Mouse (Mus musculus): ENCODE measurements around the gene Ppp1r10. TPM values are rescaled to one million over a fixed set of nuclear protein-coding genes. Genes with fewer than 3 reads are reported as not detected.

Ppp1r10 gene
- total and polyA plus RNA-seq, 2 experiments from 2014 or later = 20.3 to 37.5 TPM

- no peaks in the 10 kb centered on the region for H3K9me3 ChIP-seq (ENCODE audit: low read length)
- no peak overlapping the region for H3K4me3 ChIP-seq (ENCODE audit: low read length)
- ATAC-seq = no peak
- no peak overlapping the region for H3K4me2 ChIP-seq (ENCODE audit: low read depth, low read length)
- H3K4me1 ChIP-seq (ENCODE audit: insufficient read depth, low read length) = no peaks in the 10 kb centered on the region
- no peak overlapping the region for H3K9ac ChIP-seq (replicated peaks; ENCODE audit: low read length)
- H3K27me3 ChIP-seq (ENCODE audit: insufficient read depth, low read length) = no peaks in the 10 kb centered on the region
- 75% methylated on average over 8 of the region's 8 CpGs for WGBS
- peaks cover 37% of the 10 kb centered on the region for H3K36me3 ChIP-seq (ENCODE audit: insufficient read depth, low read length)
- no peak overlapping the region for H3K27ac ChIP-seq
- TF ChIP-seq CTCF (IDR thresholded peaks at IDR 0.05; ENCODE audit: low read depth) = no peak
- no peak for DNase-seq (ENCODE audit: low spot score)
Observed at GRCm38 (mm10) chr17:35954665-35955064, 38.4 kb downstream of the Ppp1r10 start.

- no peak for TF ChIP-seq CTCF (IDR thresholded peaks at IDR 0.05; ENCODE audit: low read depth)
- H3K9me3 ChIP-seq (ENCODE audit: low read length) = no peaks in the 10 kb centered on the region
- no peak overlapping the region for H3K27ac ChIP-seq
- no peak for ATAC-seq
- H3K4me1 ChIP-seq (ENCODE audit: insufficient read depth, low read length) = no peaks in the 10 kb centered on the region
- DNase-seq (ENCODE audit: low spot score) = no peak
- H3K27me3 ChIP-seq (ENCODE audit: insufficient read depth, low read length) = no peaks in the 10 kb centered on the region
- no peak overlapping the region for H3K9ac ChIP-seq (replicated peaks; ENCODE audit: low read length)
- H3K4me2 ChIP-seq (ENCODE audit: low read depth, low read length) = no peak overlapping the region
- peaks cover 74% of the 10 kb centered on the region for H3K36me3 ChIP-seq (ENCODE audit: insufficient read depth, low read length)
- H3K4me3 ChIP-seq (ENCODE audit: low read length) = no peak overlapping the region
- 96% methylated on average over 15 of the region's 15 CpGs for WGBS
Observed at GRCm38 (mm10) chr17:35958533-35959223, 42.4 kb downstream of the Ppp1r10 start.

GRCm38 (mm10) chr17:35963279-35963678 is 47.0 kb downstream of the Ppp1r10 start:
- Histone ChIP-seq H3K27me3 (ENCODE audit: insufficient read depth, low read length) (no peaks in the 10 kb centered on the region), H3K36me3 (ENCODE audit: insufficient read depth, low read length) (peaks cover 53% of the 10 kb centered on the region), H3K4me2 (ENCODE audit: low read depth, low read length) (no peak overlapping the region), H3K4me1 (ENCODE audit: insufficient read depth, low read length) (0 out of 2 replicates have a peak, but pooled peaks cover 4% of the 10 kb centered on the region), H3K9ac (replicated peaks; ENCODE audit: low read length) (no peak overlapping the region), H3K27ac (no peak overlapping the region), H3K9me3 (ENCODE audit: low read length) (no peaks in the 10 kb centered on the region), H3K4me3 (ENCODE audit: low read length) (no peak overlapping the region)
- ATAC-seq (no peak), DNase-seq (ENCODE audit: low spot score) (no peak)
- WGBS = 87% methylated on average over 10 of the region's 10 CpGs
- TF ChIP-seq CTCF (IDR thresholded peaks at IDR 0.05; ENCODE audit: low read depth) = no peak

- no peak overlapping the region for H3K4me2 ChIP-seq (ENCODE audit: low read depth, low read length)
- DNase-seq (ENCODE audit: low spot score) (no peak), ATAC-seq (no peak)
- 86% methylated on average over 2 of the region's 2 CpGs for WGBS
- TF ChIP-seq CTCF (IDR thresholded peaks at IDR 0.05; ENCODE audit: low read depth) = no peak
- 0 out of 2 replicates have a peak, but pooled peaks cover 9% of the 10 kb centered on the region for H3K4me1 ChIP-seq (ENCODE audit: insufficient read depth, low read length)
- peaks cover 17% of the 10 kb centered on the region for H3K36me3 ChIP-seq (ENCODE audit: insufficient read depth, low read length)
- H3K9me3 ChIP-seq (ENCODE audit: low read length) = no peaks in the 10 kb centered on the region
- no peak overlapping the region for H3K4me3 ChIP-seq (ENCODE audit: low read length)
- no peaks in the 10 kb centered on the region for H3K27me3 ChIP-seq (ENCODE audit: insufficient read depth, low read length)
- no peak overlapping the region for H3K27ac ChIP-seq
- no peak overlapping the region for H3K9ac ChIP-seq (replicated peaks; ENCODE audit: low read length)
Observed at GRCm38 (mm10) chr17:35967621-35968020, 51.4 kb downstream of the Ppp1r10 start.

- H3K9ac ChIP-seq (replicated peaks; ENCODE audit: low read length) = peak within 1 kb of the TSS; percentile 73
- no peaks in the 10 kb centered on the region for H3K9me3 ChIP-seq (ENCODE audit: low read length)
- WGBS = under 1% methylated on average over 67 of the region's 68 CpGs
- DNase-seq (ENCODE audit: low spot score) (peak; percentile 99), ATAC-seq (peak; percentile 98)
- H3K27ac ChIP-seq = peak within 1 kb of the TSS; percentile 85
- TF ChIP-seq CTCF (IDR thresholded peaks at IDR 0.05; ENCODE audit: low read depth) = no peak
- H3K4me2 ChIP-seq (ENCODE audit: low read depth, low read length) = peak within 1 kb of the TSS; percentile 73
- 0 out of 2 replicates have a peak, but pooled peaks cover 9% of the 10 kb centered on the region for H3K4me1 ChIP-seq (ENCODE audit: insufficient read depth, low read length)
- peak within 1 kb of the TSS; percentile 88 for H3K4me3 ChIP-seq (ENCODE audit: low read length)
- H3K36me3 ChIP-seq (ENCODE audit: insufficient read depth, low read length) = peaks cover 9% of the 10 kb centered on the region; the same call in 1 of the 2 replicates
- no peaks in the 10 kb centered on the region for H3K27me3 ChIP-seq (ENCODE audit: insufficient read depth, low read length)
Observed at GRCm38 (mm10) chr17:35969418-35970389, 53.5 kb downstream of the Ppp1r10 start, which contains the start of gene Abcf1. TSS of gene Abcf1 (minus strand) at chr17:35969761.

- DNase-seq (ENCODE audit: low spot score) (no peak), ATAC-seq (no peak)
- Histone ChIP-seq H3K27me3 (ENCODE audit: insufficient read depth, low read length) (no peaks in the 10 kb centered on the region), H3K36me3 (ENCODE audit: insufficient read depth, low read length) (peaks cover 9% of the 10 kb centered on the region; the same call in 1 of the 2 replicates), H3K4me3 (ENCODE audit: low read length) (no peak overlapping the region), H3K9ac (replicated peaks; ENCODE audit: low read length) (no peak overlapping the region), H3K4me2 (ENCODE audit: low read depth, low read length) (no peak overlapping the region), H3K27ac (no peak overlapping the region), H3K4me1 (ENCODE audit: insufficient read depth, low read length) (0 out of 2 replicates have a peak, but pooled peaks cover 9% of the 10 kb centered on the region), H3K9me3 (ENCODE audit: low read length) (no peaks in the 10 kb centered on the region)
- 47% methylated on average over 1 of the region's 1 CpGs for WGBS
- no peak for TF ChIP-seq CTCF (IDR thresholded peaks at IDR 0.05; ENCODE audit: low read depth)
Observed at GRCm38 (mm10) chr17:35972131-35972530, 55.9 kb downstream of the Ppp1r10 start.

Data from hindbrain, postnatal 0 days (tissue).